Mouse (Mus musculus) embryonic facial prominence, embryonic 12.5 days (tissue): ENCODE measurements around the gene Kcnq5. TPM values are rescaled to one million over a fixed set of nuclear protein-coding genes. Genes with fewer than 3 reads are reported as not detected.
"Not testable (repeated sequence)": the region's sequence is repeated elsewhere in the genome, so short reads cannot be mapped to it uniquely, and the experiment has no call there.

Experiments used
- ATAC-seq: fragments of 200-750 bp; cut with Nextera tagmentation; 2 replicates; pipeline ENCODE4 v1.8.0; 2017; ENCODE audit not compliant: insufficient number of reproducible peaks, insufficient read depth, low FRiP score, low TSS enrichment
- H3K27ac ChIP-seq: fragments of 300-500 bp; sonication (generic); 2 replicates; pipeline ENCODE4 v1.5.1; 2016; ENCODE audit warnings: mild to moderate bottlenecking
- H3K27me3 ChIP-seq: fragments of 300-500 bp; sonication (generic); 2 replicates; pipeline ENCODE4 v1.6.1; 2016; ENCODE audit warnings: mild to moderate bottlenecking, moderate library complexity
- H3K36me3 ChIP-seq: fragments of 300-500 bp; sonication (generic); 2 replicates; pipeline ENCODE4 v1.6.1; 2016; ENCODE audit warnings: mild to moderate bottlenecking
- H3K4me1 ChIP-seq: fragments of 300-500 bp; sonication (generic); 2 replicates; pipeline ENCODE4 v1.6.1; 2016
- H3K4me2 ChIP-seq: fragments of 300-500 bp; sonication (generic); replicated peaks from 2 replicates; pipeline ENCODE4 v1.6.1; 2016; ENCODE audit warnings: mild to moderate bottlenecking, moderate library complexity
- H3K4me3 ChIP-seq: fragments of 300-500 bp; sonication (generic); 2 replicates; pipeline ENCODE4 v1.5.1; 2016; ENCODE audit warnings: mild to moderate bottlenecking
- H3K9ac ChIP-seq: fragments of 300-500 bp; sonication (generic); 2 replicates; pipeline ENCODE4 v1.6.1; 2016; ENCODE audit warnings: mild to moderate bottlenecking, moderate library complexity
- H3K9me3 ChIP-seq: fragments of 300-500 bp; sonication (generic); 2 replicates; pipeline ENCODE4 v1.6.1; 2016; ENCODE audit warnings: mild to moderate bottlenecking, moderate library complexity
- WGBS: fragments of 180-500 bp; shearing (Covaris S2); methylation state at CpG from one replicate; pipeline ENCODE4 v1.1.7; 2016; 5-methylcytosine and 5-hydroxymethylcytosine counted together
- polyA plus RNA-seq: library from polyadenylated mRNA; unstranded; fragments of >200 nt; fragmentation: Nextera tagmentation; extraction: Ambion mirVana; gene quantifications from 2 replicates; pipeline ENCODE4 v1.2.1, GENCODE M21; 2016

The Kcnq5 gene
- polyA plus RNA-seq, 1 experiment from 2014 or later, result 3.3 TPM

DNA sequence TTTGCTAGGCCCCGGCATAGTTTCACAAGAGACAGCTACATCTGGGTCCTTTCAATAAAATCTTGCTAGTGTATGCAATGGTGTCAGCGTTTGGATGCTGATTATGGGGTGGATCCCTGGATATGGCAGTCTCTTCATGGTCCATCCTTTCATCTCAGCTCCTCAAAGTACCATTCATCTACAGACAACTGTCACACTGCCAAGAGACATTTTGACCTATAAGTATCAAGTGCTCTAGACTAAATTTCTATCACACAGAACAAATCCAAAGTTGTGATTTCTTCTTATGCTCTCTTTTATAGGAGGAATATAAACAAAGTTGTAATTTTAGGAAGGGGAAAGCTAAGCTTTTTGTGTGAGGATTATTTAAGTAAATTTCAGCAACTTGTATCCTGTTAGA lies 238.5 kb downstream of the Kcnq5 start:
- H3K4me2 ChIP-seq, ATAC-seq, H3K4me3 ChIP-seq, H3K9ac ChIP-seq, H3K27me3 ChIP-seq, H3K9me3 ChIP-seq, H3K4me1 ChIP-seq, H3K36me3 ChIP-seq, H3K27ac ChIP-seq: not testable (repeated sequence)
- 67% methylated on average over 2 of the region's 2 CpGs for WGBS

DNA sequence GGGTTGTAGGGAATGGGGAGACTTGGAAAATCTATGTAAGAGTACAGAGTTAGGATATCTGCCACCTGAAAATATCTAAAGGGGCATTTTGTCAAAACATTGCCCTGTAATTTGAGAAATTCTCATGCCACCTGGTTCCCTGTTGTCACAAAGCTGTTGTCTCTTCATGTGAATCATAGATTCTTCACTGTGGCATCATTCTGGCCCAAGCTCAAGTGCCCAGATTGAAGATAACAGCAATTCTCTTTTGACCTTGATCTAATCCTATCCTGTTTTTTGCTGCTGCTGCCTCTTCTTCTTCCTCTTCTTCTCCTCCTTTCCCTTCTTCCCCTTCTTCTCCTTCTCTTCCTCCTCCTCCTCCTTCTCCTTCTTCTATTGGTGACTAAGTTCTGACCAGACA lies 240.5 kb downstream of the Kcnq5 start:
- Histone ChIP-seq H3K4me3 (no peak overlapping the region), H3K27ac (no peak overlapping the region), H3K4me1 (no peaks in the 10 kb centered on the region), H3K36me3 (no peaks in the 10 kb centered on the region), H3K9me3 (no peaks in the 10 kb centered on the region), H3K9ac (no peak overlapping the region), H3K27me3 (no peaks in the 10 kb centered on the region), H3K4me2 (no peak overlapping the region)
- no peak for ATAC-seq

DNA sequence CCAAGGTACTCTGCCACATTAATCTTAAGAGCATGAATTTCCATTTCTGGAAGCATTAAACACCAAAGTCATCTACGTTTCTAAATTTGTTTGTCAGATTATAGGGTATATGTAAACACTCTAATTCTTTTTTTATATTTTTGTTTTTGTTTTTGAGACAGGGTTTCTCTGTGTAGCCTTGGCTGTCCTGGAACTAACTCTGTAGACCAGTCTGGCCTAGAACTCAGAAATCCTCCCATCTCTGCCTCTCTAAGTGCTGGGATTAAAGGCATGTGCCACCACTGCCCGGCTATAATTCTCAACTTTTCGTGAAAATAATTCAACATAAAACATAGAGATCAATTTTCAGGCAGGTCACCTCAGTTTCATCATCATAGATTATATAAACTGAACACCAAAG lies 246.9 kb downstream of the Kcnq5 start:
- Histone ChIP-seq H3K9me3 (no peaks in the 10 kb centered on the region), H3K27ac (no peak overlapping the region), H3K9ac (no peak overlapping the region), H3K36me3 (no peaks in the 10 kb centered on the region), H3K4me2 (no peak overlapping the region), H3K4me3 (no peak overlapping the region), H3K4me1 (no peaks in the 10 kb centered on the region), H3K27me3 (no peaks in the 10 kb centered on the region)
- ATAC-seq, result no peak
- WGBS, result 82% methylated on average over 3 of the region's 3 CpGs

DNA sequence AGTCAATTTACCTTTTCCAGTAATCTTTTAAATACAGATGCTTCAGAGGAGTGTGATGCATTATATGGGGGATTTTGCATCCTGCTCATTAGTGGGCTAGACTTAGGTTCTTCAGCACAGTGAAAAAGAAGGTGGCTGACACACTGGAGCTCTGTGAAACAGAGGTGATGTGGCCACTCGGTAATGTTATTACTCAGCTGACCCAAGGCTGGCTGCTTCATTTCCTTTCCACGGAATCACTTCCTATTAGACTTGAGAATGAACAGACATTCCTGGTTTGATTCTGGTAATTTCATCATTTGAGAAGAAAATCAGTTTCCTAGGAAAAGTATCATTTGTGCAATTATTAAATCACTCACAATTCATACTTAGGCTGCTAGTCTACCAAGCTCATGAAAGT lies 249.0 kb downstream of the Kcnq5 start:
- H3K9ac ChIP-seq, result no peak overlapping the region
- 61% methylated on average over 2 of the region's 2 CpGs for WGBS
- no peaks in the 10 kb centered on the region for H3K4me1 ChIP-seq
- no peak for ATAC-seq
- H3K27me3 ChIP-seq, result no peaks in the 10 kb centered on the region
- no peak overlapping the region for H3K4me2 ChIP-seq
- H3K27ac ChIP-seq, result no peak overlapping the region
- H3K36me3 ChIP-seq, result no peaks in the 10 kb centered on the region
- no peaks in the 10 kb centered on the region for H3K9me3 ChIP-seq
- no peak overlapping the region for H3K4me3 ChIP-seq

DNA sequence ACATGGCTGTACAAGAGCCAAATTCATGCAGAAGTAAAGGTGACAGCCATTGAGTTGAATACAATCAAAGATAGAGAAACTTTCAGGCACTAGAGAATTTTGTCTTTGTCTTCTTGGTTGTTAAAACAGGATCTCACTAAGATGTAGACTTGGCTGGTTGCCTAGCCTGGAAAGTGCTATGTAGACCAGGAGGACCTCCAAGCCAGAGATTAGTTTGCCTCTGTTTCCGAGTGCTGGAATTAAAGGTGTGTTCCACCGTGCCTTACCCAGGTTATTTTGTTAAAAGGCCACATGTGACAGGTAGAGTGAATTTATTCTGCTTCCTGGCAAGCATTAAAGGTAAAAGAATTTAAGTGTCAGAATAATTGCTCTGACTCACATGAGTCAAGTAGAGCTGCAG lies 271.3 kb downstream of the Kcnq5 start:
- no peaks in the 10 kb centered on the region for H3K4me1 ChIP-seq
- ATAC-seq, result no peak
- WGBS, result 74% methylated on average over 2 of the region's 2 CpGs

DNA sequence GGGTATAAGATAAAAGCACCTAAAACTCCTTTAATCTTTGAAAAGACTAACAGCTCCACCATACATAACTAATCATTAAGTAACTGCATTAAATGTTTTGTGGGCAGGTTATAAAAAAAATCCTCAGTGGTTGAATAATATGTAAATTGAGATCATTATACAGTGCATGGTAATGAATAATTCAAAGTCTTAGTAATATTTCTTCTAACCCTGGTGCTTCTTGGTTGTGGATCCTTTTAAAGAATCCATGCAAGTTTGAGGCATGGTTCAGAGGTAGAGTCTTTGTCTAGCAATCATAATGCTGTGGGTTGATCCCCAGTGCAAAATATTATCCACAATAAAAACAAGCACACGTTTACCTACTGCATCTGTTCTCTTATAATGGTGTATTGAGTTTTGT lies 272.8 kb downstream of the Kcnq5 start:
- no peak overlapping the region for H3K27ac ChIP-seq
- H3K4me3 ChIP-seq, result no peak overlapping the region
- H3K4me1 ChIP-seq, result no peaks in the 10 kb centered on the region
- no peak overlapping the region for H3K9ac ChIP-seq
- H3K9me3 ChIP-seq, result no peaks in the 10 kb centered on the region
- WGBS, result 70% methylated on average over 1 of the region's 1 CpGs
- no peaks in the 10 kb centered on the region for H3K36me3 ChIP-seq
- no peaks in the 10 kb centered on the region for H3K27me3 ChIP-seq
- no peak overlapping the region for H3K4me2 ChIP-seq
- ATAC-seq, result no peak

More for the DNA sequence above, 271.3 kb downstream of the Kcnq5 start:
- Histone ChIP-seq H3K27ac (no peak overlapping the region), H3K4me2 (no peak overlapping the region), H3K27me3 (no peaks in the 10 kb centered on the region), H3K4me3 (no peak overlapping the region), H3K9me3 (no peaks in the 10 kb centered on the region), H3K9ac (no peak overlapping the region), H3K36me3 (no peaks in the 10 kb centered on the region)

DNA sequence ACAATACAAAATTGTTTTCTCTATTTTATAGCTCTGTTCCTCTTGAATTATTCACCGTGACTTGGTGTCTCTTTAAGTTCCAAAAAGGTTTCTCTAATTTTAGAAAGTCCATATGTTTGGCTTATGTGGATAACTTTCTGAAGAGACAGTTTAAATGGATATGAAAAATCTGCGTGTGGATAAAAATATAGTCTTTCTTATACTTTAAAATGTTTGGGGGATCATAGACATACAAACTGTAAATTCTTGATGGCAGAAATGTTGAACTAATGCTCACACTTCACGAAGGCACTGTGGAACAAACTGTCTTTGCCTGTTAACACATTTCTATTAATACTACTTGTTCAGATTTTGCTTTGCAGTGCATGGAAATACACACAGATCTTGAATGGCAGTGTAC lies 277.3 kb downstream of the Kcnq5 start:
- Histone ChIP-seq H3K9me3 (no peaks in the 10 kb centered on the region), H3K4me2 (no peak overlapping the region), H3K27ac (no peak overlapping the region), H3K9ac (no peak overlapping the region), H3K27me3 (no peaks in the 10 kb centered on the region), H3K4me3 (no peak overlapping the region), H3K4me1 (no peaks in the 10 kb centered on the region), H3K36me3 (no peaks in the 10 kb centered on the region)
- no peak for ATAC-seq
- 86% methylated on average over 3 of the region's 3 CpGs for WGBS

DNA sequence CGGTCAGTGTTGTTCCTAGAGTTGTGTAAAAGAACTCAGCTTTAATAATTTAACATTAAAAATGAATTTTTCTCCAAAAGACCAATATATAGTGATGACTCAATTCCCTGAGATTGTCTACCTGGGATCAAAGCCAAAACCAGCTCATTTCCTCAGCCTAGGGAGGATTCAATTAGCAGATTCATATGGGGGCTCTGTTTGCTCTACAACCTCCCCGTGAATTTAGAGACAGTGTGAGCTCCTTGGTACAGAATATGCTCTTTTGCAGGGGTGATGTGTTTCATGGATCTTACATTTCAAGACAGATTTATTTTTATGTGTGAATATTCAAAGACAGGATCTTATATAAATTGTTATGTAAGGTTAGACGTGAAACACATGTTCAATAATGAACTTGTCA lies 284.9 kb downstream of the Kcnq5 start:
- Histone ChIP-seq H3K36me3 (no peaks in the 10 kb centered on the region), H3K27ac (no peak overlapping the region), H3K9me3 (no peaks in the 10 kb centered on the region), H3K9ac (no peak overlapping the region), H3K27me3 (no peaks in the 10 kb centered on the region), H3K4me1 (no peaks in the 10 kb centered on the region), H3K4me3 (no peak overlapping the region), H3K4me2 (no peak overlapping the region)
- no peak for ATAC-seq
- WGBS, result 86% methylated on average over 3 of the region's 3 CpGs

DNA sequence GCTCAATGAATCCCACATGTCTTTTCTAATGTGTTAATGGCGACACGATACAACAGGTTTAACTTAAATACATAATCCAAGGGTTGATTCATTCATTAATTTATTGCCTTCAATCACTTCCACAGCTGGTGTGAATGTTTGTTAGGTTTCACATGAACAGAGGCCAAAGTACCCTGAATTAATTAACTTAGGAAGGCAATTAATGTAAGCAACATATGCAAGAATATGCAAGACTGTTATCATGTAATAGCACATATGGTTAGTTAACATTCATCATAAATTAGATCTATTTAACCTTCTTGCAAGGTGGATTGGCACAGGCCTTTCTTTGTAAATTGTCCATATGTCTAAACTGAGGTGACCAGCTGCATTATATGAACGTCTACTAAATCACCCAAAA lies 300.9 kb downstream of the Kcnq5 start:
- WGBS, result 86% methylated on average over 3 of the region's 3 CpGs
- no peaks in the 10 kb centered on the region for H3K27me3 ChIP-seq
- H3K9me3 ChIP-seq, result no peaks in the 10 kb centered on the region
- H3K36me3 ChIP-seq, result no peaks in the 10 kb centered on the region
- ATAC-seq, result no peak
- H3K27ac ChIP-seq, result no peak overlapping the region
- no peak overlapping the region for H3K4me2 ChIP-seq
- no peak overlapping the region for H3K4me3 ChIP-seq
- H3K9ac ChIP-seq, result no peak overlapping the region
- no peaks in the 10 kb centered on the region for H3K4me1 ChIP-seq

DNA sequence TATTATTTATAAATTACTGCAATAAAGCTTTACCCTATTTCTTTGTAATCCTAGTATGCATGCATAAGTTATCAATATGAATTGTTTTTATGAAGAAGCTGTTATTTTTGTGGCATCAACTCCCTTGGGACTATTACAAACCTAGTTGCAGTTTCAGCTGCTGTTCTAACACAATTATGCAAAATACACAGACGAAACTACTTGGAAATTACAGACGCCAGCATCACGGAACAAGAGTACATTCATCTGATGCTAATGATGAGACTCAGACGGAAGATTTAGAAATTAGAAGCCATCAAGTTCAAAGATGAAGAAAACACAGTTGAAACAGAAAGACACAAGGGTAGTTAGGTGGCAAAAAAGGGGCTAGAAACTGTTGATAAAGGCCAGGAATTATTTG lies 310.9 kb downstream of the Kcnq5 start:
- no peaks in the 10 kb centered on the region for H3K9me3 ChIP-seq
- ATAC-seq, result no peak
- H3K9ac ChIP-seq, result no peak overlapping the region
- no peaks in the 10 kb centered on the region for H3K27me3 ChIP-seq
- no peak overlapping the region for H3K27ac ChIP-seq
- H3K4me1 ChIP-seq, result no peaks in the 10 kb centered on the region
- no peak overlapping the region for H3K4me2 ChIP-seq
- WGBS, result 48% methylated on average over 4 of the region's 4 CpGs
- no peaks in the 10 kb centered on the region for H3K36me3 ChIP-seq
- H3K4me3 ChIP-seq, result no peak overlapping the region

DNA sequence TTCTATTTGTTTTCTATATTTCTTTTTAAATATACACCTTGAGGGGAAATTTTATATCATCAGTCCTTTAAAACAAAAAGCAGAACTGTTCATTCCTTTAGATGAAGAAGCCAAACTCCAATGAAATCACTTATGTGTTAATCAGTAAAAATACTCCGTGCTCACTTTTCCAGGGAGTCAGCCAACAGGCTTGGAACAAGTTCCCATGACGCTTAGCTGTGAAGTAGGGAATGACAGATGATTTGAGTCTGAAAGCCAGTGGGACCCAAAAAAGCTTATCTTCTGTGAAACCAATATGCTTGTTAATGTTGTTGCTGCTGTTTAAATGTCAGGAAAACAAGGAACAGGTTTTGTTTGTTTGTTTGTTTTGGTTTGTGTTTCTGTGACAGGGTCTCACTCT lies 326.3 kb downstream of the Kcnq5 start:
- Histone ChIP-seq H3K9me3 (no peaks in the 10 kb centered on the region), H3K4me2 (no peak overlapping the region), H3K27ac (no peak overlapping the region), H3K36me3 (no peaks in the 10 kb centered on the region), H3K4me3 (no peak overlapping the region), H3K9ac (no peak overlapping the region), H3K4me1 (no peaks in the 10 kb centered on the region), H3K27me3 (no peaks in the 10 kb centered on the region)
- WGBS, result 73% methylated on average over 2 of the region's 2 CpGs
- no peak for ATAC-seq

DNA sequence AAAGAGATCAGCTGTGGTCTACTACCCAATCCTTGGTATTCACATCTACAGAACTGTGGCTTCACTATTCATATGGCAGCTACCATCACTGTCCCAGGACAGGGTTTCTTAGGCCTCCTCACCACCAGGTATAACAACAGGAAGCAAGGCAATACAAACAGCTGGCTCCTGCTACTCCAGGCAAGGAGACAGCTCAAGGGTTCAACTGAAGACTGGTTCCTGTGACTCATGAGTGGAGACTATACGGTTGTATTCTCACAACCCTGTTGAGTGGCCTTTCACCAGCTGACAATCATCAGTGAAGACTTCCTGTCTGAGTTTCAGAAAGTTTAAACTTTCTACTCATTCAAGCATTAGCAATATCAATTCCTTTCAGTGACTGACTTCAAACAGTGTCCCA lies 327.7 kb downstream of the Kcnq5 start:
- no peaks in the 10 kb centered on the region for H3K9me3 ChIP-seq
- WGBS, result 42% methylated on average over 1 of the region's 1 CpGs
- H3K4me3 ChIP-seq, result no peak overlapping the region
- H3K27me3 ChIP-seq, result no peaks in the 10 kb centered on the region
- no peaks in the 10 kb centered on the region for H3K36me3 ChIP-seq
- H3K27ac ChIP-seq, result no peak overlapping the region
- no peak for ATAC-seq
- H3K4me1 ChIP-seq, result no peaks in the 10 kb centered on the region
- no peak overlapping the region for H3K9ac ChIP-seq
- H3K4me2 ChIP-seq, result no peak overlapping the region

DNA sequence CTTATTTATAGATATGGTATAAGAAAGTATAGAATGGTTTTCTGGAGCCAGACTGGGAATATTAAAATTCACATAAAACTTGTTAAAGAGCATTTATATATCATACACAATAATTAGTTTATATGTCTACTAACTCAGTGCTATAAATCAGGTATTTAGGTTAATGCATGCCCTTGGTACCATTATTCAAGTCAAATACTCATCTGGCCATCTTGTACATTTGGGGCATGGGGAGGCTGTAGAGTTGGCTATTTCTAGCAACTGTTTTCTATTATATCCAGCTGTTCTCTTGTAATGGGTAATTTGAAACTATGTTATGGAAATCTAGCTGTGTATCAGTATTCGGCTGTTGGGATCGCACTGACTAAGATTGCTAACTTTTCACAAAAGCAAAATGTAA lies 339.3 kb downstream of the Kcnq5 start:
- no peak overlapping the region for H3K4me2 ChIP-seq
- WGBS, result 38% methylated on average over 2 of the region's 2 CpGs
- H3K9ac ChIP-seq, result no peak overlapping the region
- no peaks in the 10 kb centered on the region for H3K9me3 ChIP-seq
- no peak overlapping the region for H3K4me3 ChIP-seq
- H3K27ac ChIP-seq, result no peak overlapping the region
- H3K36me3 ChIP-seq, result no peaks in the 10 kb centered on the region
- H3K27me3 ChIP-seq, result no peaks in the 10 kb centered on the region
- H3K4me1 ChIP-seq, result no peaks in the 10 kb centered on the region
- no peak for ATAC-seq
